Mouse (Mus musculus) stomach, adult 2 months (tissue): Measurements from ENCODE around the gene Runx3. TPM values are rescaled to one million over a fixed set of nuclear protein-coding genes. Genes with fewer than 3 reads are reported as not detected.

Experiments
- polyA plus RNA-seq: library from polyadenylated mRNA; depleted of rRNA; stranded (reverse); fragments of >200 nt; gene quantifications from 2 replicates; pipeline ENCODE4 v1.2.3, GENCODE M21; 2012; rRNA removed

Gene Runx3
- polyA plus RNA-seq: 0.35 and 1.0 TPM in 2 replicates

DNA sequence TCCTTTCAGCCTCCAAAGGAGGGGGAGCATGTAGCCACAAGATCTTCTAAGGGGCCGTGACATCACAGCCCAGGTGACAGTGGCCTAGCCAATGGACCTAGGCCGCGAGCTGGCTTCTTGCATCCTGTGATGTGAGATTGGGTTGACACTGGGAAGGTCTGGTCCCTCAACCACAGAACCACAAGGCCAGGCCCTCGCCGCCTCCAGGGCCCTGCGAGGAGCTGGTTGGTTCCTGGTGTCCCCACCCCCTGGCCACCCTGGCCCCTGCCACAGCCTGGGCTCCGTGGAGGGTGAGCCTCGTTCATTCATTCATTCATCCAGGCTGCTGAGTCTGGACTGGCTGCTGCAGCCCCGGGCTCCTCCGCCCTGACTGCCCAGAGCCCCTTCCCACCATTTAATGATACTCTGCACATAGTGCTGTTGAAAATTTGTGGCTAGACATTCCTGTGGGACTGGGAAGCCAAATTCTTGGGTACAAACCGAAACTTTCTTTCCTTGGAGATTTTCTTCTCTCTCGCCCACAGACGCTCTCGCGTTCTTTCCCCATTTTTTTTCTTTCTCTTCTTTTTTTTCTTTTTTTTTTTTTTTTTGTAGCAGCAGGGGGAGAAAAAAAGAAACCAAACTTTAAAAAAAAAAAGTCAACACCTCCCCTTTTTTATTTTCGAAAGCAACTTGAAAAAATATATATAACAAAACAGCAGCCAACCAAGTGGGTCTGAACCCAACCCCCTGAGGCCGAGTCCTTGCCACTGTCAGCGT is at the start of gene Runx3:
Gene Runx3, plus strand, starts transcription at position 311 of the 759 bp plus-strand sequence.

Other genes starting within 250 kb of the Runx3 start
- gene Tmem50a, start 205.6 kb upstream of the Runx3 start, polyA plus RNA-seq: 31.5 and 36.9 TPM in 2 replicates
- 364 and 897 TPM in 2 replicates for gene Rsrp1, start 197.1 kb upstream of the Runx3 start, polyA plus RNA-seq
- 4.2 and 4.4 TPM in 2 replicates for gene Syf2, start 189.8 kb upstream of the Runx3 start, polyA plus RNA-seq
- gene Clic4, start 152.2 kb downstream of the Runx3 start, polyA plus RNA-seq: 28.2 and 32.5 TPM in 2 replicates
- gene Srrm1, start 232.7 kb downstream of the Runx3 start, polyA plus RNA-seq: 5.0 and 6.5 TPM in 2 replicates